ENCODE assay signal across 8 mouse cellular contexts in the genomic region with DNA sequence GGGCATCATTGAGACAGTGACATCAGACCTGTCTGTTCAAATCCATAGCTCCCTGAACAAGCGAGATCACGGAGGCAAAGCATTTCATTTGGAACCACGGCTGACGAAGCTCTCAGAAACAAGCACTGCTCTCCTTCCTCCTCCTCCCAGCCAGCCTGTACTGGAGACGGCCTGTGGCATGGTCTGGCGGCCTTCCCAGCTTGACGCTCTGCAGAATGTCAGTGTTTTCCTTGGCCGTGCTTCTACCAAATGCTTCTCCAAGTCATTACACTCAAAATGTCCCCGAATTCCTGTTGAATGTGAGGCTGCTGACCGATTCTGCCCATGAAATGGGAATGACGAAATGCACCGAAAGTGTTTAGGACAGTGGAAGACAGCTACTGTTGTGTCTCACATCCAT. TPM values are rescaled to one million over a fixed set of nuclear protein-coding genes. Genes with fewer than 3 reads are reported as not detected.
DNase-seq lines count a peak whose midpoint lies in the region; ATAC-seq and TF ChIP-seq lines count a peak whose summit lies in the region.

No protein-coding gene starts in this region.

- peak; percentile 77 for DNase-seq in lung, embryonic 14.5 days
- DNase-seq in lung, adult 2 months: no peak
- peak; percentile 46 for DNase-seq in adrenal gland, postnatal 25 days
- DNase-seq in layer of hippocampus, adult 18-20 months (ENCODE audit: low spot score in 2 of 2): peak; percentile 30 to 51
- peak; percentile 51 for DNase-seq in right cerebral cortex, postnatal 4 days
- no peak for DNase-seq in thymus, adult 2 months

- H3K27me3 ChIP-seq in lung, embryonic 14.5 days (ENCODE audit: insufficient read depth, low read length): no peaks in the 10 kb centered on the region
- no peaks in the 10 kb centered on the region for H3K27me3 ChIP-seq in heart, embryonic 12.5 days (replicated peaks)
- no peaks in the 10 kb centered on the region for H3K27me3 ChIP-seq in intestine, postnatal 0 days (replicated peaks; ENCODE audit: control insufficient read depth, insufficient read depth, low read length)
- H3K27me3 ChIP-seq in thymus, adult 2 months (ENCODE audit: control insufficient read depth, insufficient read depth, low read length): no peaks in the 10 kb centered on the region

- H3K36me3 ChIP-seq in lung, embryonic 14.5 days (ENCODE audit: insufficient read depth): no peaks in the 10 kb centered on the region
- H3K36me3 ChIP-seq in heart, embryonic 12.5 days: no peaks in the 10 kb centered on the region
- no peaks in the 10 kb centered on the region for H3K36me3 ChIP-seq in intestine, postnatal 0 days (ENCODE audit: control insufficient read depth, insufficient read depth)
- no peaks in the 10 kb centered on the region for H3K36me3 ChIP-seq in thymus, adult 2 months (ENCODE audit: control insufficient read depth, insufficient read depth, low read length)

- no peak overlapping the region for H3K4me2 ChIP-seq in lung, embryonic 14.5 days
- peak overlapping the region; percentile 14; the same call in 1 of the 2 replicates for H3K4me2 ChIP-seq in heart, embryonic 12.5 days
- H3K4me2 ChIP-seq in intestine, postnatal 0 days (replicated peaks; ENCODE audit: low read depth): no peak overlapping the region

- no peaks in the 10 kb centered on the region for H3K9me3 ChIP-seq in lung, embryonic 14.5 days (ENCODE audit: low read depth, low read length)
- no peaks in the 10 kb centered on the region for H3K9me3 ChIP-seq in heart, embryonic 12.5 days (replicated peaks)
- no peaks in the 10 kb centered on the region for H3K9me3 ChIP-seq in intestine, postnatal 0 days (ENCODE audit: control insufficient read depth)

- 51% methylated on average over 12 of the region's 12 CpGs for WGBS in lung, embryonic 14.5 days
- WGBS in lung, adult 2 months: 57% methylated on average over 12 of the region's 12 CpGs
- WGBS in heart, embryonic 12.5 days: 47% methylated on average over 12 of the region's 12 CpGs
- WGBS in intestine, postnatal 0 days: 64% methylated on average over 12 of the region's 12 CpGs
- WGBS in thymus, adult 2 months: 83% methylated on average over 12 of the region's 12 CpGs

- no peak overlapping the region for H3K27ac ChIP-seq in lung, embryonic 14.5 days (ENCODE audit: low read depth)
- H3K27ac ChIP-seq in heart, embryonic 12.5 days (ENCODE audit: poor library complexity, severe bottlenecking): peak overlapping the region; percentile 29; the same call in 1 of the 2 replicates
- H3K27ac ChIP-seq in intestine, postnatal 0 days (ENCODE audit: low read depth, low read length): no peak overlapping the region
- no peak overlapping the region for H3K27ac ChIP-seq in thymus, adult 2 months (ENCODE audit: control insufficient read depth, insufficient read depth, low read length)

- TF ChIP-seq CTCF in lung, embryonic 14.5 days (IDR thresholded peaks at IDR 0.05; ENCODE audit: low read depth): no peak
- TF ChIP-seq CTCF in lung, adult 2 months (IDR thresholded peaks at IDR 0.05; ENCODE audit: insufficient read depth, low read length): no peak
- no peak for TF ChIP-seq CTCF in intestine, postnatal 0 days (IDR thresholded peaks at IDR 0.05; ENCODE audit: low read depth)
- TF ChIP-seq CTCF in thymus, adult 2 months (IDR thresholded peaks at IDR 0.05; ENCODE audit: borderline replicate concordance, control insufficient read depth, extremely low read depth, insufficient read depth, low read length, poor library complexity): no peak

- ATAC-seq in lung, embryonic 14.5 days (ENCODE audit: insufficient read depth): peak; percentile 78
- ATAC-seq in heart, embryonic 12.5 days (ENCODE audit: insufficient number of reproducible peaks, low FRiP score): peak; percentile 75; the same call in 1 of the 2 replicates
- no peak for ATAC-seq in intestine, postnatal 0 days

- TF ChIP-seq POLR2A in lung, adult 2 months (IDR thresholded peaks at IDR 0.05; ENCODE audit: borderline replicate concordance, extremely low read depth, low read depth, low read length): no peak
- no peak for TF ChIP-seq POLR2A in thymus, adult 2 months (IDR thresholded peaks at IDR 0.05; ENCODE audit: control insufficient read depth, extremely low read depth, insufficient read depth, low read length, poor library complexity)

- H3K9ac ChIP-seq in lung, embryonic 14.5 days: no peak overlapping the region
- no peak overlapping the region for H3K9ac ChIP-seq in heart, embryonic 12.5 days
- H3K9ac ChIP-seq in intestine, postnatal 0 days (ENCODE audit: low read depth, low read length): no peak overlapping the region

- H3K4me3 ChIP-seq in lung, embryonic 14.5 days (ENCODE audit: low read depth, low read length): no peak overlapping the region
- H3K4me3 ChIP-seq in lung, adult 2 months (replicated peaks; ENCODE audit: extremely low read depth, low read depth, low read length): no peak overlapping the region
- no peak overlapping the region for H3K4me3 ChIP-seq in heart, embryonic 12.5 days
- no peak overlapping the region for H3K4me3 ChIP-seq in intestine, postnatal 0 days (ENCODE audit: low read depth, low read length)
- H3K4me3 ChIP-seq in thymus, adult 2 months (ENCODE audit: control insufficient read depth, insufficient read depth, low read length): no peak overlapping the region

- peaks cover 3% of the 10 kb centered on the region; the same call in 1 of the 2 replicates for H3K4me1 ChIP-seq in lung, embryonic 14.5 days (ENCODE audit: insufficient read depth)
- H3K4me1 ChIP-seq in lung, adult 2 months (ENCODE audit: control insufficient read depth, insufficient read depth, low read length): no peaks in the 10 kb centered on the region
- H3K4me1 ChIP-seq in heart, embryonic 12.5 days (replicated peaks): peaks cover 6% of the 10 kb centered on the region; the same call in 1 of the 2 replicates
- no peaks in the 10 kb centered on the region for H3K4me1 ChIP-seq in intestine, postnatal 0 days (replicated peaks; ENCODE audit: control insufficient read depth, insufficient read depth, low read length)
- H3K4me1 ChIP-seq in thymus, adult 2 months (replicated peaks; ENCODE audit: control insufficient read depth, insufficient read depth, low read length): no peaks in the 10 kb centered on the region

RNA-seq across cellular contexts. Expression of a gene that starts 6.7 kb away (rescaled TPM):
- not detected in 2 replicates for polyA plus RNA-seq in lung, embryonic 14.5 days (2014; fragmentation: Nextera tagmentation; extraction: Ambion mirVana)
- not detected in 2 replicates for polyA plus RNA-seq in lung, adult 2 months (2012; rRNA removed)
- total RNA-seq in adrenal gland, postnatal 25 days (2021): not detected in 2 replicates
- polyA plus RNA-seq in heart, embryonic 12.5 days (2016; fragmentation: Nextera tagmentation; extraction: Ambion mirVana): not detected in 2 replicates
- total RNA-seq in layer of hippocampus, adult 18-20 months (2021): not detected
- not detected in 2 replicates for polyA plus RNA-seq in intestine, postnatal 0 days (2015; fragmentation: Nextera tagmentation; extraction: Ambion mirVana)
- not detected in 2 replicates for polyA plus RNA-seq in thymus, adult 2 months (2012; rRNA removed)

RNA-seq across cellular contexts. Expression of a gene that starts 42.4 kb away (rescaled TPM):
- not detected in 2 replicates for polyA plus RNA-seq in lung, embryonic 14.5 days (2014; fragmentation: Nextera tagmentation; extraction: Ambion mirVana)
- 0.08 TPM in 1 of 2 replicates, not detected in the other for polyA plus RNA-seq in lung, adult 2 months (2012; rRNA removed)
- total RNA-seq in adrenal gland, postnatal 25 days (2021): not detected in 2 replicates
- not detected in 2 replicates for polyA plus RNA-seq in heart, embryonic 12.5 days (2016; fragmentation: Nextera tagmentation; extraction: Ambion mirVana)
- not detected for total RNA-seq in layer of hippocampus, adult 18-20 months (2021)
- polyA plus RNA-seq in intestine, postnatal 0 days (2015; fragmentation: Nextera tagmentation; extraction: Ambion mirVana): not detected in 2 replicates
- polyA plus RNA-seq in thymus, adult 2 months (2012; rRNA removed): 0.09 and 0.58 TPM in 2 replicates

Comparison
In these comparisons a context has a peak if more than half of its experiments do, and no peak if none do; other contexts are left out.
1. DNase-seq: peak in lung, embryonic 14.5 days (single experiment), adrenal gland, postnatal 25 days (single experiment), layer of hippocampus, adult 18-20 months (2 of 2) and right cerebral cortex, postnatal 4 days (single experiment); none in lung, adult 2 months (single experiment) and thymus, adult 2 months (single experiment).